In the genomic region with DNA sequence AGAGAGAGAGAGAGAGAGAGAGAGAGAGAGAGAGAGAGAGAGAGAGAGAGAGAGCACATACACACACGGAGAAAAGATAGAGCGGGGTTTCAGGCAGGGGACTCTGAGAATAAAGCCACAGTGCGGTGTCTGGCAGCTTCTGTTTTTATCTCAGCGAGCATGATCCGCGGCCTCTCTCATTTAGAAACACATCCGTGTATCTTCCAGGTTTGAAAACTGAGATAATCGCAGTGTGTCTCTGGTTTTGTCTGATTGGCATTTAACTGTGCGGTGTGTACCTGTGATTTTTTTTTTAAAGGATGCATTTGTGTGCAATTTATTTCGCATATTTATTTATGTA, we compare ENCODE assay signal across 8 mouse cellular contexts.
DNase-seq lines count a peak whose midpoint lies in the region; ATAC-seq and TF ChIP-seq lines count a peak whose summit lies in the region.

No protein-coding gene starts in this region.

- H3K4me1 ChIP-seq in heart, embryonic 15.5 days (replicated peaks) = peaks cover 8% of the 10 kb centered on the region
- H3K4me1 ChIP-seq in heart, postnatal 0 days (ENCODE audit: control insufficient read depth, insufficient read depth) = no peaks in the 10 kb centered on the region
- H3K4me1 ChIP-seq in midbrain, embryonic 11.5 days (ENCODE audit: control insufficient read depth, insufficient read depth, low read length) = peaks cover 24% of the 10 kb centered on the region

- no peak for DNase-seq in heart, adult 9 months (ENCODE audit: low spot score in 2 of 2)
- DNase-seq in cerebellum, postnatal 14 days = peak; percentile 59 to 71
- DNase-seq in heart, postnatal 0 days (ENCODE audit: low spot score) = no peak
- peak; percentile 94 for DNase-seq in midbrain, embryonic 11.5 days (ENCODE audit: low spot score, missing footprints)
- no peak for DNase-seq in adrenal gland, adult (ENCODE audit: inconsistent age in 2 of 2, low spot score in 1 of 2)
- no peak for DNase-seq in kidney, postnatal 36 days

- H3K9ac ChIP-seq in heart, embryonic 15.5 days = peak overlapping the region; percentile 41
- no peak overlapping the region for H3K9ac ChIP-seq in heart, postnatal 0 days (replicated peaks; ENCODE audit: low read depth, low read length)
- peak overlapping the region; percentile 76 for H3K9ac ChIP-seq in midbrain, embryonic 11.5 days (ENCODE audit: low read length)

- H3K4me3 ChIP-seq in heart, embryonic 15.5 days = peak overlapping the region; percentile 52
- peak overlapping the region; percentile 50 for H3K4me3 ChIP-seq in heart, postnatal 0 days (ENCODE audit: low read depth, low read length)
- H3K4me3 ChIP-seq in midbrain, embryonic 11.5 days (ENCODE audit: low read depth, low read length) = peak overlapping the region; percentile 48

- ATAC-seq in heart, embryonic 15.5 days (replicated peaks; ENCODE audit: insufficient number of reproducible peaks, insufficient read depth, low FRiP score, low read depth) = 0 out of 2 replicates have a peak, but pooled peaks have one; percentile 22
- no peak for ATAC-seq in heart, postnatal 0 days (ENCODE audit: insufficient read depth, low read depth)
- ATAC-seq in midbrain, embryonic 11.5 days (ENCODE audit: low FRiP score) = peak; percentile 58
- ATAC-seq in megakaryocyte-erythroid progenitor cell, adult 5-6 weeks (replicated peaks; ENCODE audit: low FRiP score, low TSS enrichment, poor library complexity, severe bottlenecking) = no peak

- no peaks in the 10 kb centered on the region for H3K36me3 ChIP-seq in heart, embryonic 15.5 days
- H3K36me3 ChIP-seq in heart, postnatal 0 days (replicated peaks; ENCODE audit: control insufficient read depth, insufficient read depth, low read length) = no peaks in the 10 kb centered on the region
- H3K36me3 ChIP-seq in midbrain, embryonic 11.5 days (ENCODE audit: control insufficient read depth, insufficient read depth, low read length) = no peaks in the 10 kb centered on the region

- H3K4me2 ChIP-seq in heart, embryonic 15.5 days = peak overlapping the region; percentile 69
- H3K4me2 ChIP-seq in heart, postnatal 0 days (ENCODE audit: low read depth, low read length) = peak overlapping the region; percentile 77
- peak overlapping the region; percentile 44 for H3K4me2 ChIP-seq in midbrain, embryonic 11.5 days

- no peaks in the 10 kb centered on the region for H3K27me3 ChIP-seq in heart, embryonic 15.5 days
- H3K27me3 ChIP-seq in heart, postnatal 0 days (ENCODE audit: control insufficient read depth, insufficient read depth, low read length) = 0 out of 2 replicates have a peak, but pooled peaks cover 11% of the 10 kb centered on the region
- no peaks in the 10 kb centered on the region for H3K27me3 ChIP-seq in midbrain, embryonic 11.5 days (ENCODE audit: control insufficient read depth, insufficient read depth, low read length)

- 7% methylated on average over 10 of the region's 10 CpGs for WGBS in heart, embryonic 15.5 days
- 6% methylated on average over 10 of the region's 10 CpGs for WGBS in heart, postnatal 0 days
- 8% methylated on average over 10 of the region's 10 CpGs for WGBS in midbrain, embryonic 11.5 days

- no peak for TF ChIP-seq CTCF in heart, postnatal 0 days (IDR thresholded peaks at IDR 0.05; ENCODE audit: low read depth)

- peak overlapping the region; percentile 86 for H3K27ac ChIP-seq in heart, embryonic 15.5 days
- H3K27ac ChIP-seq in heart, postnatal 0 days (ENCODE audit: low read depth) = peak overlapping the region; percentile 16; the same call in 1 of the 2 replicates
- H3K27ac ChIP-seq in midbrain, embryonic 11.5 days (ENCODE audit: low read depth, low read length) = peak overlapping the region; percentile 96

- no peak for TF ChIP-seq EP300 in heart, postnatal 0 days (IDR thresholded peaks at IDR 0.05; ENCODE audit: low read depth)

- no peaks in the 10 kb centered on the region for H3K9me3 ChIP-seq in heart, embryonic 15.5 days (replicated peaks)
- H3K9me3 ChIP-seq in heart, postnatal 0 days (replicated peaks; ENCODE audit: control insufficient read depth, low read length) = no peaks in the 10 kb centered on the region
- no peaks in the 10 kb centered on the region for H3K9me3 ChIP-seq in midbrain, embryonic 11.5 days (ENCODE audit: control insufficient read depth, low read length)

Comparison
In these comparisons a context has a peak if more than half of its experiments do, and no peak if none do; other contexts are left out.
1. ATAC-seq: peak in heart, embryonic 15.5 days (single experiment) and midbrain, embryonic 11.5 days (single experiment); none in heart, postnatal 0 days (single experiment) and megakaryocyte-erythroid progenitor cell, adult 5-6 weeks (single experiment).
2. H3K27ac ChIP-seq: peak in every context shown above with its lines; median percentile 96 in midbrain, embryonic 11.5 days; 86 in heart, embryonic 15.5 days; 16 in heart, postnatal 0 days.
3. DNase-seq: peak in cerebellum, postnatal 14 days (2 of 2) and midbrain, embryonic 11.5 days (single experiment); none in heart, adult 9 months (0 of 2), heart, postnatal 0 days (single experiment), adrenal gland, adult (0 of 2) and kidney, postnatal 36 days (0 of 2).
4. Peak in every context shown above with its lines, with median percentiles within 50 percentile points of each other: H3K4me2 ChIP-seq and H3K4me3 ChIP-seq.